Mouse (Mus musculus): ENCODE results near the gene Krt76. TPM values are rescaled to one million over a fixed set of nuclear protein-coding genes. Genes with fewer than 3 reads are reported as not detected.

Krt76 gene
- polyA plus RNA-seq (2014; fragmentation: Nextera tagmentation; extraction: Ambion mirVana), result not detected in 2 replicates

DNA sequence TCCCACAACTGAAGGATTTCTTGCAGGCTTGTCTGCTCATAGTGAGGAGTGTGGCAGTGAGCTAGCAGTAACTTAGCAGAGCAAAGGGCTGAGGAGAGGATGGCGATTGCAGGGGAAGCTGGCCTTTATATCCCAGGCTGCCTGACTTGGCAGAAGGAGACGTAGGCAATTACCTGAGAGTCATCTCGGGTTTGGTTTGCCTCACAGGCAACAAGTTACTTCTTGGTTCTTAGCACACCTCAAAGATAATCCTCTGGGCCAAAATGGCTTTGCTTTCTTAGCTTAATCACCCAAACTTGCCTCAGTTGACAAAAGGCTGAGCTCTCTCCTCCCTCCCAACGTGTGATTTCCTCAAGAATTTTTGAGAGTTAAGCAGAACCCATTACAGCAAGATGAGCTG, at the start of gene Krt76:
Krt76 (minus strand) TSS at position 101 of the 400 bp plus-strand sequence.
- no peak for ATAC-seq (replicated peaks; ENCODE audit: low FRiP score, low TSS enrichment, low read depth)

DNA sequence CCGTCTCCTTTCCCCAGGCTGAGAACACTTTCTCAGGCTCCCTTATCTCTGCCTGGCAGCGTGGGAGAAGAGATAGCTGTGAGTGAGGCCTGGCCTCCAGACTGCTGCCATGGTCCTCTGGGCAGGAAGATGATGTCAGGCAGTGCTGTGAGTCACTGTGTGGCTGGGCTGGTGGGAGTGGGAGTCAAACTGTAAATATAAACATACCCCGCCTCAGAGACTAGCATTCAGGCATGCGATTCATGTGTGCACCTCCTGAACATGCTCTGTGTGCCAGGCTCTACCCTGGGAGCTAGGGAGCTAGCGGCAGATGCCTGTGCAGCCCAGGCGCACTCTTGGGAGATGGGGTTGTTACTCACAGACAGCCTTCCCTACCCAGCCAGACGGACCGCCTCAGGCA, 49.2 kb upstream of the Krt76 start:
- no peak overlapping the region for H3K4me2 ChIP-seq (ENCODE audit: low read length)
- H3K4me3 ChIP-seq (ENCODE audit: low read depth, low read length), result no peak overlapping the region
- WGBS, result 40% methylated on average over 8 of the region's 8 CpGs
- H3K9me3 ChIP-seq (ENCODE audit: control insufficient read depth, low read length), result no peaks in the 10 kb centered on the region
- H3K9ac ChIP-seq (ENCODE audit: low read length), result no peak overlapping the region
- H3K36me3 ChIP-seq (ENCODE audit: control insufficient read depth, insufficient read depth, low read length), result no peaks in the 10 kb centered on the region
- ATAC-seq (replicated peaks; ENCODE audit: low FRiP score, low TSS enrichment, low read depth) (no peak), DNase-seq (ENCODE audit: low spot score) (no peak)
- H3K4me1 ChIP-seq (replicated peaks; ENCODE audit: control insufficient read depth, insufficient read depth, low read length), result no peaks in the 10 kb centered on the region; the same call in 1 of the 2 replicates
- no peaks in the 10 kb centered on the region for H3K27me3 ChIP-seq (replicated peaks; ENCODE audit: control insufficient read depth, insufficient read depth, low read length)
- H3K27ac ChIP-seq (ENCODE audit: low read depth), result no peak overlapping the region

More for the DNA sequence above, at the start of gene Krt76:
- H3K4me3 ChIP-seq (ENCODE audit: low read depth, low read length), result no peak within 1 kb of the TSS
- no peaks in the 10 kb centered on the region for H3K27me3 ChIP-seq (replicated peaks; ENCODE audit: control insufficient read depth, insufficient read depth, low read length)
- no peaks in the 10 kb centered on the region for H3K36me3 ChIP-seq (ENCODE audit: control insufficient read depth, insufficient read depth, low read length)
- H3K27ac ChIP-seq (ENCODE audit: low read depth), result no peak within 1 kb of the TSS
- H3K9ac ChIP-seq (ENCODE audit: low read length), result no peak within 1 kb of the TSS
- H3K4me1 ChIP-seq (replicated peaks; ENCODE audit: control insufficient read depth, insufficient read depth, low read length), result no peaks in the 10 kb centered on the region
- no peaks in the 10 kb centered on the region for H3K9me3 ChIP-seq (ENCODE audit: control insufficient read depth, low read length)
- H3K4me2 ChIP-seq (ENCODE audit: low read length), result no peak within 1 kb of the TSS
- 60% methylated on average over 4 of the region's 4 CpGs for WGBS
- DNase-seq (ENCODE audit: low spot score), result no peak

- H3K36me3 ChIP-seq (ENCODE audit: control insufficient read depth, insufficient read depth, low read length), result no peaks in the 10 kb centered on the region
- no peaks in the 10 kb centered on the region for H3K9me3 ChIP-seq (ENCODE audit: control insufficient read depth, low read length)
- H3K9ac ChIP-seq (ENCODE audit: low read length), result no peak within 1 kb of the TSS
- 65% methylated on average over 6 of the region's 6 CpGs for WGBS
- no peak within 1 kb of the TSS for H3K4me2 ChIP-seq (ENCODE audit: low read length)
- no peak for ATAC-seq (replicated peaks; ENCODE audit: low FRiP score, low TSS enrichment, low read depth)
- H3K27ac ChIP-seq (ENCODE audit: low read depth), result no peak within 1 kb of the TSS
- no peaks in the 10 kb centered on the region; the same call in 1 of the 2 replicates for H3K4me1 ChIP-seq (replicated peaks; ENCODE audit: control insufficient read depth, insufficient read depth, low read length)
- no peak within 1 kb of the TSS for H3K4me3 ChIP-seq (ENCODE audit: low read depth, low read length)
- DNase-seq (ENCODE audit: low spot score), result no peak
- no peaks in the 10 kb centered on the region for H3K27me3 ChIP-seq (replicated peaks; ENCODE audit: control insufficient read depth, insufficient read depth, low read length)
Measured at GRCm38 (mm10) chr15:101940274-101940829, 47.6 kb upstream of the Krt76 start, which contains the start of gene Krt79. Gene Krt79 (minus strand): TSS chr15:101940324.

DNA sequence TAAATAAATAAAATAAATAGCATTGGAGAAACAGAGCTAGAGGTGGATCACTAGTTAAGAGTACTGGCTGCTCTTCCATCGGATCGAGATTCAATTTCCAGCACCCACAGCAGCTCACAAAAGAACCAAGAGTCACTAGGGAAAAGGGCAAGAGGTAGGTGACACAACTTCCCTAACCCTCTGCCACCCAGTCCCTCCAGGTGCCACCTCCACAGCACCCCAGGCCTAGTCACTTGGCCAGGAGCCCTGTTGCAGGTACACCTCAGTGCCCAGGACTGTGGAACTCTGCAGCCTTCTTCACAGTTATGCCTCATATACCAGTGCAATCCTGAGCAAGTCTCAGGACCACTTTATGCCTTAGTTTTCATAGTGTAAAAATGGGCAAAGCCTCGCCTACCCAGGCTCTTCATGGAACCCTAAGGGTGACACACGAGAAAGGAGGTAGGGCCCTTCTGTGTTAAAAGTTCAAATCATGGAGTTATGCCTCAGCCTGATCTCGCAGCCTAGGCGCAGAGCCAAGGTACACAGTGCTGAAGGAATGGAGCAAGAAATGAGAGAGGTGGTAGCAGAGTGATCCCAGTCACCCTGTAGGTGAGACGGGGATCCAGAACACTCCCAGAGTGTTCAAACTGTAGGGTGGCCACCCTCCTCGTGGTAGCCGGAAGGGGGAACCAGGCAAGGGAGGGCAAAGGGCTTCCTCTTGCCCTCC, 46.0 kb upstream of the Krt76 start:
- Histone ChIP-seq H3K27ac (ENCODE audit: low read depth) (no peak overlapping the region), H3K4me2 (ENCODE audit: low read length) (no peak overlapping the region), H3K36me3 (ENCODE audit: control insufficient read depth, insufficient read depth, low read length) (no peaks in the 10 kb centered on the region), H3K4me3 (ENCODE audit: low read depth, low read length) (no peak overlapping the region), H3K4me1 (replicated peaks; ENCODE audit: control insufficient read depth, insufficient read depth, low read length) (no peaks in the 10 kb centered on the region; the same call in 1 of the 2 replicates), H3K9ac (ENCODE audit: low read length) (no peak overlapping the region), H3K27me3 (replicated peaks; ENCODE audit: control insufficient read depth, insufficient read depth, low read length) (no peaks in the 10 kb centered on the region), H3K9me3 (ENCODE audit: control insufficient read depth, low read length) (no peaks in the 10 kb centered on the region)
- no peak for DNase-seq (ENCODE audit: low spot score)
- ATAC-seq (replicated peaks; ENCODE audit: low FRiP score, low TSS enrichment, low read depth), result no peak
- WGBS, result 82% methylated on average over 9 of the region's 9 CpGs

GRCm38 (mm10) chr15:101933024-101933423, 40.3 kb upstream of the Krt76 start:
- Histone ChIP-seq H3K4me3 (ENCODE audit: low read depth, low read length) (no peak overlapping the region), H3K4me2 (ENCODE audit: low read length) (no peak overlapping the region), H3K27me3 (replicated peaks; ENCODE audit: control insufficient read depth, insufficient read depth, low read length) (no peaks in the 10 kb centered on the region), H3K9me3 (ENCODE audit: control insufficient read depth, low read length) (no peaks in the 10 kb centered on the region), H3K9ac (ENCODE audit: low read length) (no peak overlapping the region), H3K36me3 (ENCODE audit: control insufficient read depth, insufficient read depth, low read length) (no peaks in the 10 kb centered on the region), H3K4me1 (replicated peaks; ENCODE audit: control insufficient read depth, insufficient read depth, low read length) (peaks cover 10% of the 10 kb centered on the region; the same call in 1 of the 2 replicates), H3K27ac (ENCODE audit: low read depth) (no peak overlapping the region)
- no peak for DNase-seq (ENCODE audit: low spot score)
- no peak for ATAC-seq (replicated peaks; ENCODE audit: low FRiP score, low TSS enrichment, low read depth)
- WGBS, result 71% methylated on average over 6 of the region's 6 CpGs

DNA sequence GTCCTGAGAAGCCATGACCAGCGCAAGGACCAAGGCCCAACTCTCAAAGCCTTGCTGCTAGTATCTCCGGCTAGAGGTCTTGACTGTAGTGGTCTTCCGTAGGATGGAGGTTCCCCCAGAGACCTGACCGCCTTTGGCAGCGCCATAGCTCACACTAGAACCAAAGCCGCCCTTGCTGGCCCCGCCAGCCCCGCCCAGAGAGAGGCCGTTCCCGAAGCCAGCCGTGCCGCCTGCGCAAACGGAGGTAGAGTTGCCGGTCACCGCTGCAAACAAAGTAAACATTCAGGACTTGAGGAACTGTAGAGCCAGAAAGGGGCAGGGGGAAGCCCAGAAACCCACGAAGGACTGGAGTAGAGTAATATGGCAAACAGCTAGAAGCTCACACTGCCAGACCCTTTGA, 36.9 kb upstream of the Krt76 start:
- ATAC-seq (replicated peaks; ENCODE audit: low FRiP score, low TSS enrichment, low read depth) (no peak), DNase-seq (ENCODE audit: low spot score) (peak; percentile 74)
- H3K4me3 ChIP-seq (ENCODE audit: low read depth, low read length), result peak overlapping the region; percentile 17
- no peaks in the 10 kb centered on the region for H3K36me3 ChIP-seq (ENCODE audit: control insufficient read depth, insufficient read depth, low read length)
- H3K9me3 ChIP-seq (ENCODE audit: control insufficient read depth, low read length), result no peaks in the 10 kb centered on the region
- H3K9ac ChIP-seq (ENCODE audit: low read length), result no peak overlapping the region
- peaks cover 10% of the 10 kb centered on the region; the same call in 1 of the 2 replicates for H3K4me1 ChIP-seq (replicated peaks; ENCODE audit: control insufficient read depth, insufficient read depth, low read length)
- H3K27ac ChIP-seq (ENCODE audit: low read depth), result no peak overlapping the region
- H3K4me2 ChIP-seq (ENCODE audit: low read length), result peak overlapping the region; percentile 50
- H3K27me3 ChIP-seq (replicated peaks; ENCODE audit: control insufficient read depth, insufficient read depth, low read length), result no peaks in the 10 kb centered on the region
- WGBS, result 3% methylated on average over 17 of the region's 17 CpGs

- ATAC-seq (replicated peaks; ENCODE audit: low FRiP score, low TSS enrichment, low read depth), result no peak
- H3K9ac ChIP-seq (ENCODE audit: low read length), result no peak overlapping the region
- 18% methylated on average over 9 of the region's 9 CpGs for WGBS
Measured at GRCm38 (mm10) chr15:101929087-101929486, 36.4 kb upstream of the Krt76 start.

GRCm38 (mm10) chr15:101927340-101928080, 34.8 kb upstream of the Krt76 start:
- H3K4me2 ChIP-seq (ENCODE audit: low read length), result no peak overlapping the region
- no peak overlapping the region for H3K9ac ChIP-seq (ENCODE audit: low read length)
- 78% methylated on average over 12 of the region's 12 CpGs for WGBS
- H3K4me3 ChIP-seq (ENCODE audit: low read depth, low read length), result no peak overlapping the region
- H3K36me3 ChIP-seq (ENCODE audit: control insufficient read depth, insufficient read depth, low read length), result no peaks in the 10 kb centered on the region
- DNase-seq (ENCODE audit: low spot score) (no peak), ATAC-seq (replicated peaks; ENCODE audit: low FRiP score, low TSS enrichment, low read depth) (no peak)
- no peak overlapping the region for H3K27ac ChIP-seq (ENCODE audit: low read depth)
- H3K4me1 ChIP-seq (replicated peaks; ENCODE audit: control insufficient read depth, insufficient read depth, low read length), result peaks cover 10% of the 10 kb centered on the region; the same call in 1 of the 2 replicates
- no peaks in the 10 kb centered on the region for H3K27me3 ChIP-seq (replicated peaks; ENCODE audit: control insufficient read depth, insufficient read depth, low read length)
- H3K9me3 ChIP-seq (ENCODE audit: control insufficient read depth, low read length), result no peaks in the 10 kb centered on the region

More at GRCm38 (mm10) chr15:101929087-101929486, 36.4 kb upstream of the Krt76 start:
- Histone ChIP-seq H3K27ac (ENCODE audit: low read depth) (no peak overlapping the region), H3K27me3 (replicated peaks; ENCODE audit: control insufficient read depth, insufficient read depth, low read length) (no peaks in the 10 kb centered on the region), H3K4me2 (ENCODE audit: low read length) (peak overlapping the region; percentile 50; the same call in 1 of the 2 replicates), H3K36me3 (ENCODE audit: control insufficient read depth, insufficient read depth, low read length) (no peaks in the 10 kb centered on the region), H3K4me1 (replicated peaks; ENCODE audit: control insufficient read depth, insufficient read depth, low read length) (peaks cover 10% of the 10 kb centered on the region; the same call in 1 of the 2 replicates), H3K4me3 (ENCODE audit: low read depth, low read length) (no peak overlapping the region), H3K9me3 (ENCODE audit: control insufficient read depth, low read length) (no peaks in the 10 kb centered on the region)
- no peak for DNase-seq (ENCODE audit: low spot score)

All from intestine, embryonic 14.5 days (tissue).